Mouse (Mus musculus): ENCODE measurements at regions not wholly inside any gene's neighbourhood (a gene's known extent, or its start where the extent isn't known, plus 50 kb on each side); places are given as distances from the start of the nearest gene placed in this dataset.

DNA sequence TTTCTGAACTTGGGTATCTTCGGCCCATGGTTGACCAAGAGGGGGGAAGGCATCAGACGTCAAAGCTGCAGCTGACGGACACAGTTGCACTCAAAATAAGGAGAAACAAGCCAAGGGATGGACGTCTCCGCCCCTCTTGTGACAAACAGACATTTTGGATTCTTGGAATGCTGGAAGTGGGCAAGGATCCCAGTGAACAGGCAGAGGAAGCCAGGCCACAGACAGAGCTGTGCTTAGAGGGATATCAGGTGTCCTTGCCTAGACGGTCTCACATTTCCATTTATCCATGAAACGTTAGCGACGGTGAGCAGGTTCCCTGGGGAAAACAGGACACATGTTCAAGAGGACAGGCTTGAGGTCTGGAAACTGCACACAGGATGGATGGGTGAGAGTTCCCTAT lies 191.2 kb downstream of the Hs3st3b1 start:
- DNase-seq (ENCODE audit: low read depth, low spot score) = no peak

DNA sequence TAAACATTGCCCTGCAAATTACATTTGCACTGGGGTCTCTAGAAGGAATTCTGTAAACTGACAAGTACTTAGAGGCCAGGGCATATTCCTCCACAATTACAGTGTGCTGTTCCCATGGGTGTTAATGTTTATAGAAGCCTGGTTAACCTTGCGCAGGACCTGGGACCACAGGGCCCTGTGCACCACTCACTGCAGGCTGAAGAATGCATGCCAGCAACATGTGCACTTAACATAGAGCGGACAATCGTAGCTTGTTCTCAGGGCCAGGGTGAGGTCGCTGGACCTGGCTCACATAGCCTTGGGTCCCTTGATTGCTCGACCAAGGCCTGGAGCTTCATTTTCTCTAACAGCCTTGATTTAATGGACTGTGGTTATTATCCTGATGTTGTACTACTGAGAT lies 168.8 kb downstream of the Hs3st3b1 start:
- DNase-seq (ENCODE audit: low read depth, low spot score) = no peak

GRCm38 (mm10) chr11:63754826-63755225 lies 167.3 kb downstream of the Hs3st3b1 start:
- no peak for DNase-seq (ENCODE audit: low read depth, low spot score)

- no peak for DNase-seq (ENCODE audit: low read depth, low spot score)
Observed at GRCm38 (mm10) chr11:63758313-63758712, 163.8 kb downstream of the Hs3st3b1 start.

DNA sequence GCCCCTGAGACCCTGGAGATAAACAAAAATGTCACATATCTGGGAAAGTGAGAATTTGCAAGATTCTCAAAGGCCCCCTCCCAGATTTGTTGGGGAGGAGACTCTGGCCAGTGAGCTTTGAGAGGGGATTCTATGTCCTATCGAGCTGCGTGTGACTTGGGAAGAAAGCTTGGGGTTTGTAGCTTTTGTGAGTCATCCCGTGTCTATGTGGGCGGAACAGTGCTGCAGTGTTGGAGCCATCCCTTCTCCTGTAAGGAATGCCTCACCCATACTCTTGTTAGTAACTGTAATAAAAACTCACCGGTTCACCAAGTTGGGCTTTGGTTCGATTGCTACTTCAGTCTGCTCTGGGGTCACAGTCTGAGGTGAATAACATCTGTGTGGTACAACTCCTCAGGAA lies 160.5 kb downstream of the Hs3st3b1 start:
- no peak for DNase-seq (ENCODE audit: low read depth, low spot score)

DNA sequence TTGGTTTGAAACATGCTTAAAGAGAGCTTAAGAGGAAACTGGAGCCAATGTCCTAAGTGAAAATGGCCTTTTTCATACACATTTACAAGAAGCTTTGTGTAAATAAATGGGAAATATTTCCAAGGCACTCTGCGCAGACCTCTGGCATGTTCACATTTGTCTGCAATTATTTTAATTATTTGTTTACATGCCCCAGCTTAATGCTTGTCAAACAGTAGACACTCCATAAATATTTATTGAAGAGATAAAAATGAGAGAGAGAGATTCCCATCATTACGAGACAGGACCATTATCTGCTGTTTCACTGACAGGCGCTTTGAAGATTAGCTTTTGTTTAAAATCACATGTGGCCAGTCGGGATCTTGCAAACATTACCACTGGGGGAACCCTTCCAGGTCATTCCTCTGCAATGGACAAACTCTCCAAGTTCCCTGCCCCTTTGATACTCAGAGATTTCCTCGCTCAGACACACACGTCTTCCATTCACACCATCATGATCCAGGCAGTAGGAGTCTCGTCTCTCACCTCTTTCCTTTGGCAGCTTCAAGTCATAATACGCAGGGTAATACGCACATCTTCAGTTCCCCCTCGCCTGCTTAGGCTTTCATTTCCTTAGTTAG lies 154.3 kb downstream of the Hs3st3b1 start:
- no peak for DNase-seq (ENCODE audit: low read depth, low spot score)

DNA sequence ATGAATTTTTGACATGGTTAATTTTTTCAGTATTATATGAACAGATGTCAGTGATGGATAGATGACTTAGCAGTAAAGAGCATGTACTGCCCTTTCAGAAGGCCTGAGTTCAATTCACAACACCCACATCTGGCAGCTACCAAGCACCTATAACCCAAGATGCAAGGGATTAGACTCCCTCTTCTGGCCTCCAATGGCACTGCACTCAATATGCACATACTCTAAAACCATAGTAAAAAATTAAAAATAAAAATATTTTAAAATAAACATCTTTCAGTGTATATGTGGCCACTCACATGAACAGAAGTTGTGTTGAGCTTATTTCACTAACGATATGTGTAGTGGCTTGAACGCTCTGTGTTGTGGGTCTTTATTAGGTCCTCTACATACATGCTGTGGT lies 152.4 kb downstream of the Hs3st3b1 start:
- DNase-seq (ENCODE audit: low read depth, low spot score) = no peak

- no peak for DNase-seq (ENCODE audit: low read depth, low spot score)
Observed at GRCm38 (mm10) chr11:63775382-63775781, 146.7 kb downstream of the Hs3st3b1 start.

DNA sequence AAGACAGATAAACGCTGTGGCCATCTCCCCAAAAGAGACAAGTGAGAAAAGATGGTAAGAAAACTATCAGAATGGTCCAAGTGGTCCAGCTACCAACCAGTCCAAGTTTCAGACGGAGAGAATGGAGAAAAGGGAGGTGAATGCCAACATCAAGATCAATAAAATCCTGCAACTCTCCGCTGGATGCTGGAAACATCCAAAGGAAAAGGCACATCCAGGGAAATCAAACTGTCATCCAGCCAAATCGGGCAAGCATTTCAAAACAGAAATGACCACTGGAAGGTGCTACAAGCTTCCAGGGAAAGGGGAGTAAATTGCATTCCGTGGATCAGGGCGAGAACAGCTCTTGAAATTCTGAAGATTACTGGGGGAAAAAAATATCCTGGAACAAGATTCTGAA lies 142.7 kb downstream of the Hs3st3b1 start:
- DNase-seq (ENCODE audit: low read depth, low spot score) = no peak

GRCm38 (mm10) chr11:63781967-63782915 lies 139.8 kb downstream of the Hs3st3b1 start:
- no peak for DNase-seq (ENCODE audit: low read depth, low spot score)

GRCm38 (mm10) chr11:63785281-63785886 lies 136.7 kb downstream of the Hs3st3b1 start:
- no peak for DNase-seq (ENCODE audit: low read depth, low spot score)

- DNase-seq (ENCODE audit: low read depth, low spot score) = no peak
Observed at GRCm38 (mm10) chr11:63785965-63786364, 136.1 kb downstream of the Hs3st3b1 start.

GRCm38 (mm10) chr11:63789473-63790120 lies 132.5 kb downstream of the Hs3st3b1 start:
- no peak for DNase-seq (ENCODE audit: low read depth, low spot score)

DNA sequence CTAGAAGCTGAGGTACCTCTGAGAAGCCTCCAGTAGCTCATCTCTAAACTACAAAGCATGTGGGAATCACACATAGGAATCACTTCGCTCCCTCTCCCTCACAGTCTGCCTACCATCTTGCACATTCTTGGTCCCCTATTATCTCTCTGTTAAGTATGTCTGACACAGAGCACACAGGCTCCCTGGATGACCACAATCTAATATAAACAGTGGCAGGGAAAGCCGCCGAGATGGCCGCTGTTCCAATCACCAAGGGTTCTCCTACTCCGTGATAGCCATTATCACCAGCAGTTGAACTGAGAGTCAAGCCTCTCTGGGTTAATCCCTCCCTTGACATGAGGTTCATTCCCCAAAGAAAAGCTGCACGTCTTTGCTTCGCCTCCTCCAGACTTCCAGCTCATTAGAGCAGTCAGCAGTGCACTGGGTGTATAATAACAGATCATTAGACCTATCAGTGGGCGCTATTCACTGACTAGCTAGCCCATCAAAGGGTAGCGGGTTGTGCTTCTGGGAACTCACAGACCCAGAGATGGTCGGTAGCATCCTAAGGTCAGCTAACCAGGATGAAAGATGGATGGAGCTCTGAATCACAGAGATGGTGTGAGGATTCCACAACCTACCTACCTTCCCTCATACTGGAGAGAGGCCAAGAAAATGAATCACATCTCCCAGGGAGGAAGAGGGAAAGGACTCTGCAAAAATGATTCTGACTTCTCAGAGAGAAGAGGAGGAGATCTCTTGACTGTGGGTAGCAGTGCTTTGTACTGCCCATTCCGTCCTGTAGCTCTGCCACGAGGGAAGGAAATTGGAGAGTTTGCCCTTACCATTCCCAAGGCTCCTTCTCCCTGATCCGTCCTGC lies 130.9 kb downstream of the Hs3st3b1 start:
- DNase-seq (ENCODE audit: low read depth, low spot score) = no peak

GRCm38 (mm10) chr11:63793732-63794503 lies 128.2 kb downstream of the Hs3st3b1 start:
- no peak for DNase-seq (ENCODE audit: low read depth, low spot score)

GRCm38 (mm10) chr11:63812146-63812545 lies 109.9 kb downstream of the Hs3st3b1 start:
- no peak for DNase-seq (ENCODE audit: low read depth, low spot score)

DNA sequence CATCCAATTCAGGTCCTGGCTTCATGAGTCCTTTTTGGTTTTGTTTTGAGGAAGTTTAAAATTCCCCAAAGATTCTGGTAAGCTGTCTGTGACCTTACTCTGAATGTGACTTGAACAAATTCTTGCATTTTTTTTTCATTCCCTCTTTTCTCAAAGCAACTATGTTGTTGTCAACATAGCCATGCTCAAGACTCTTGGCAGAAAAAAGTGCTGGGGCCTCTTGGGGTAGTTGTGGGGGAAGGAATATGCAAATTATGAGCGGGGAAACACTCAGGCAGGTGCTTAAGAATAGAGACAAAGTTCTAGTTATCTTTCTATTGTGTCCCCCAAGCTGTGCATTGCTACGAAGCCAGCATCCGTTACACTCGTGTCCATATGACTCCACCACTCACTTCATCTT lies 99.2 kb downstream of the Hs3st3b1 start:
- DNase-seq (ENCODE audit: low read depth, low spot score) = no peak

GRCm38 (mm10) chr11:63827271-63827762 lies 94.8 kb downstream of the Hs3st3b1 start:
- no peak for DNase-seq (ENCODE audit: low read depth, low spot score)

DNA sequence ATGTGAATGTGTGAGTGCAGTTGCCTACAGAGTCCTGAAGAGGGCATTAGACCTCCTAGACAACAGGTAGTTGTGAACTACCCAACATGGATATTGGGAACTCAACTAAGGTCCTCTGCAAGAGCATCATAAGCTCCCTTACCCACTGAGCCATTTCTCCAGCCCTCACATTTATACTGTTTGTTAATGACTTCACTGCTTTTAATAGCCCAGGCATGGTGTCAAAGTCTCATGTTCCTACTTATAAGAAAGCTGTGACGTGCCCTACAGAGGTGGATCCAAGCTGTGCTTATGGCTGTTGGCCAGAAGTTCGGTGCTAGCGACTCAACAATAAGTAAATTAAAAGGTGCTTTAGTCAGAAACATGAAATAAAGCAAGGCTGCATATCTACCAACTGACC lies 88.6 kb downstream of the Hs3st3b1 start:
- DNase-seq (ENCODE audit: low read depth, low spot score) = no peak

DNA sequence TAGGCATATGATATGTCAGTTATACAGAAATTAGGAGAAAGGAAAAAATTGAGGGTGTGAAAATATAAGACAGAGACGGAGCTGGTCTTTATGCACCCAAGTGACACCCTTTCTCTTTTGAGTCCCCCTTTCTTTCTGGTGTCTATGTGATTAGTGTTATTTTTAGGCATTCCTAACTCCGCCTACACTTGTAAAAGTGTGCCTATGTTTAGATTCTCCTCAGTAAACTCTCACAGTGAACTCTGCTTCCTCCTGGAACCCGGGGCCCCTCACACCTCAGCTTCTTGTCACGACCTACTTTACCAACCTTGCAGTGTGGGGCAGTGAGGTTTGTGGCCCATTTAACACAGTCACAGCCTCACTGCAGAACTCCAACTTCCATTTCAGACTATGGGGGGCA lies 88.0 kb downstream of the Hs3st3b1 start:
- no peak for DNase-seq (ENCODE audit: low read depth, low spot score)
